Mouse (Mus musculus) retina, postnatal 7 days (tissue): ENCODE measurements around the gene Fam19a3.
"Not testable (repeated sequence)": the region's sequence is repeated elsewhere in the genome, so short reads cannot be mapped to it uniquely, and the experiment has no call there.

Experiments
- DNase-seq: peaks from one replicate; pipeline ENCODE4 v3.0.0-alpha.2; 2012; ENCODE audit warnings: low read depth, low spot score

Fam19a3 gene

GRCm38 (mm10) chr3:104765021-104765420, 16.6 kb downstream of the Fam19a3 start:
- no peak for DNase-seq

GRCm38 (mm10) chr3:104762103-104762863, 19.4 kb downstream of the Fam19a3 start:
- DNase-seq, result not testable (repeated sequence)

GRCm38 (mm10) chr3:104758869-104759268, 22.8 kb downstream of the Fam19a3 start:
- no peak for DNase-seq

GRCm38 (mm10) chr3:104758406-104758805, 23.2 kb downstream of the Fam19a3 start:
- peak; percentile 49 for DNase-seq

DNA sequence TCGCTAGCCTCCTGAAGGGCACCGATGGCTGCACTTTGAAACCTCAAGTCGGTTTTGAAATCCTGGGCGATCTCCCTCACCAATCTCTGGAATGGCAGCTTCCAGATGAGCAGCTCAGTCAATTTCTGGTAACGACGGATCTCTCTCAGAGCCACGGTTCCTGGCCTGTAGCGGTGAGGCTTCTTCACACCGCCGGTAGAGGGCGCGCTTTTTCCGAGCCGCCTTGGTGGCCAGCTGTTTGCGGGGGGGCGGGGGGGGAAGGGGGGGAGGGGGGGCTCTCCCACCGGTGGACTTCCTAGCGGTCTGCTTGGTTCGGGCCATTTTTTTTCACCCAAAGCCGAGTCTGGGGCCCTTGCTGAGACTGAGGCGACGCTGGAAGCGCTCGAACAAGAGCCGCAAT, 28.8 kb downstream of the Fam19a3 start:
- DNase-seq, result not testable (repeated sequence)

DNA sequence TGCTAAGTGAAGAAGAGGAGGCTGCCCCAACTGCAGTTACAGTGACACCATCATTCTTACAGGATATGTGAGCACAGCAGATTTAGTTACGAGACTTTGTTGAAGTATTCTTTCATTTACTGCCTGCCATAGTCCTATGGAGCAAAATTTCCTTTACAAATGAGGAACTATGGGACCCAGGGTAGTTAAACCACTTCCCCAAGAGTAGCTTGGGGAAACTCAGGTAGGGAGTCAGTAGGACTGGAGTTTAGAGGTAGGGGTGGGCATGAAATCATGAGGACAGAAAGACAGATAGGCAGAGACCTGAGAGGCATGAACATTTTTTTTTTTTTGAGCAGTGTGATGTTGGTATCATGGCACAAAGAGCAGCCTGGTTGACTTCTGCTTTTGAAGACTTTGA, 37.8 kb downstream of the Fam19a3 start:
- no peak for DNase-seq

GRCm38 (mm10) chr3:104743161-104743560, 38.5 kb downstream of the Fam19a3 start:
- DNase-seq, result no peak

DNA sequence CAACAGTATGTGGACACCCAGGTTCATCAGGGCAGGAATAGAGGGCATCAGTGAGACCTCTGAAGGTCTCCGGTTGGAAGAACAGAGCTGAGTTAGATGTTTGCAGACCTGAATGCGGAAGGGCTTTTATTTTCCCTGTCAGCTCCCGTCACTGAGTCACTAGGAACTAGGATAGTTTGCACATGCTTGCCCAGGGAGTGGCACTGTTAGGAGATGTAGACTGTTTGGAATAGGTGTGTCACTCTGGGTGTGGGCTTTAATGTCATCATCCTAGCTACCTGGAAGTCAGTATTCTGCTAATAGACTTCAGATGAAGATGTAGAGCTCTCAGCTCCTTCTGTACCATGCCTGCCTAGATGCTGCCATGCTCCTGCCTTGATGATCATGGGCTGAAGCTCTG, 39.7 kb downstream of the Fam19a3 start:
- no peak for DNase-seq

DNA sequence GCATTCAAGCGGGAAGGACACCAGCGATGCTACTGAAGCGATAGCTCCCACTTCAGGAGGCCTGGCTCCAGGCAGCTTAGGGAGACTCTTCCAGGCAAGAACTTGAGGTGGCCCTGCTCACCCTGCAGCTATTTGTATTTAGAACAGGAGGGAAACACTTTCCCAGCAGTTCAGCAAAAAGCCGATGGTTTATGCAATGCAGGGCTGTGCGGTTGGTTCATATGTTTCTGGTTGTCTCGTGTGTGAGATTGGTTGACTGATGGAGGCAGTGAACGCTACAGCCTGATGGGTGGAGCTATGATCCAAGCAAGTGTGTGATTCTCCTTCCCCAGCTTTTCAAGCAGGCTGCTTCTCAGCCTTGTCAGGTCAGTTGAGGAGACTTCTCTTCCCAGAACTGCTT, 47.0 kb downstream of the Fam19a3 start:
- no peak for DNase-seq

DNA sequence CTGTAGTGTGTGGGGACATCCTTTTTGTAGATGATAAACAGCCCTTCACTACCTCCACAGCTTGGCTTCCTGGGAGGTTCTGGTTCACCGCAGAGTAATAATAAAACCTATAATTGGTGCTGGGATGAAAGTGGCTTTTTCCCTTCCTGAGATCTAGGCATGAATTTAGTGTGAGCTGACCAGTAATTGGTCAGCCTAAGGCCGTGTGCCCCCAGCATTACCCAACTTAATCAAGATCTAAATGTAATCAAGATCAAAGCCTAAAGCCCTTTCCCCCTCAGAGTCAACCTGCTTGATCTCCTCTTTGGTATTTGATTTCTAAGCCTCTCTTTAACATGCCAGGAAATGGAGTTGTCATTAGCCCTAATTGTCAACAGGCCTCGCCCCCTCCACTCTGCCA, 48.7 kb downstream of the Fam19a3 start:
- no peak for DNase-seq

- DNase-seq, result no peak
Measured at GRCm38 (mm10) chr3:104729270-104729839, 52.3 kb downstream of the Fam19a3 start.
